Mouse (Mus musculus): ENCODE measurements around the gene Trmt44.

Gene Trmt44

GRCm38 (mm10) chr5:35541059-35541790 is 33.6 kb downstream of the Trmt44 start:
- no peak for DNase-seq (ENCODE audit: low read depth)

- no peak for DNase-seq (ENCODE audit: low read depth)
Observed at GRCm38 (mm10) chr5:35540555-35540954, 34.3 kb downstream of the Trmt44 start.

GRCm38 (mm10) chr5:35539576-35539975 is 35.3 kb downstream of the Trmt44 start:
- DNase-seq (ENCODE audit: low read depth), result no peak

GRCm38 (mm10) chr5:35538022-35538421 is 36.8 kb downstream of the Trmt44 start:
- no peak for DNase-seq (ENCODE audit: low read depth)

GRCm38 (mm10) chr5:35537474-35537873 is 37.4 kb downstream of the Trmt44 start:
- no peak for DNase-seq (ENCODE audit: low read depth)

GRCm38 (mm10) chr5:35536271-35536670 is 38.6 kb downstream of the Trmt44 start:
- no peak for DNase-seq (ENCODE audit: low read depth)

GRCm38 (mm10) chr5:35531586-35531985 is 43.3 kb downstream of the Trmt44 start:
- DNase-seq (ENCODE audit: low read depth), result peak; percentile 29

- peak; percentile 42 for DNase-seq (ENCODE audit: low read depth)
Observed at GRCm38 (mm10) chr5:35530442-35530841, 44.4 kb downstream of the Trmt44 start.

- DNase-seq (ENCODE audit: low read depth), result no peak
Observed at GRCm38 (mm10) chr5:35525469-35526123, 49.3 kb downstream of the Trmt44 start, which contains the start of gene Cpz. Cpz (minus strand) TSS chr5:35525698.

- DNase-seq (ENCODE audit: low read depth), result no peak
Observed at GRCm38 (mm10) chr5:35524381-35524780, 50.5 kb downstream of the Trmt44 start.

- peak; percentile 9 for DNase-seq (ENCODE audit: low read depth)
Observed at GRCm38 (mm10) chr5:35523735-35524134, 51.1 kb downstream of the Trmt44 start.

GRCm38 (mm10) chr5:35516781-35517180 is 58.1 kb downstream of the Trmt44 start:
- DNase-seq (ENCODE audit: low read depth), result no peak

GRCm38 (mm10) chr5:35510589-35510988 is 64.3 kb downstream of the Trmt44 start:
- DNase-seq (ENCODE audit: low read depth), result peak; percentile 25
